Mouse (Mus musculus) erythroblast, adult 5-6 weeks (primary cell): ENCODE data around the gene Smarcc1. TPM values are rescaled to one million over a fixed set of nuclear protein-coding genes. Genes with fewer than 3 reads are reported as not detected.

ENCODE experiments used
- ATAC-seq: replicated peaks from 2 replicates; pipeline ENCODE4 v1.8.0; 2016; ENCODE audit warnings: moderate number of reproducible peaks, mild to moderate bottlenecking, moderate TSS enrichment, inconsistent platforms; ENCODE audit not compliant: poor library complexity, low FRiP score, severe bottlenecking
- total RNA-seq, 2 experiments: library from RNA; stranded (forward) in 1 of 2; stranded (reverse) in 1 of 2; fragments of 150-400 nt in 1 of 2; fragments of 200-764, 138-1000 nt in 1 of 2; gene quantifications; 2 replicates each; pipeline versions ENCODE4 v1.2.3 to v1.2.4; 2015 to 2017; ENCODE audit warnings: low replicate concordance in 2 of 2

Smarcc1 gene
- total RNA-seq, 2 experiments from 2014 or later: 17.6 to 33.6 TPM

DNA sequence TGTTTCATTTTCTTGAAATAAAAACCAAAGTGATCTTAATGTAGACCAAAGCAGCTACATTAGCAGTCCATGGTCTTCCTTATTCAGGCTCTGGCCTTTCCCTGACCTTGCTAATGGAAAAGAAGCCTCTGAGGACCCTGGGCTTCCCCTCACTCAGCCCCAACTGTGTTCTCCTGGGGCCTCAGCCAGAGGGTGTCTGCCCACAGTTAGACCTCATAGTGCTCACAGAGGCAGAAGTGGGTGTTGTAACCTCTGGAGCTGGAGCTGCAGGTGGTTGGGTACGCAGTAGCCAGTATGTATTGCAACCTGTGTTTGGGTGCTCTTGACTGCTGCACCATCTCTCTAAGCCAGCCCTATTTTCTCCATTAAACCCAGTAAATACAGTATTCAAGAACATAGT lies 111.6 kb downstream of the Smarcc1 start:
- ATAC-seq: no peak

DNA sequence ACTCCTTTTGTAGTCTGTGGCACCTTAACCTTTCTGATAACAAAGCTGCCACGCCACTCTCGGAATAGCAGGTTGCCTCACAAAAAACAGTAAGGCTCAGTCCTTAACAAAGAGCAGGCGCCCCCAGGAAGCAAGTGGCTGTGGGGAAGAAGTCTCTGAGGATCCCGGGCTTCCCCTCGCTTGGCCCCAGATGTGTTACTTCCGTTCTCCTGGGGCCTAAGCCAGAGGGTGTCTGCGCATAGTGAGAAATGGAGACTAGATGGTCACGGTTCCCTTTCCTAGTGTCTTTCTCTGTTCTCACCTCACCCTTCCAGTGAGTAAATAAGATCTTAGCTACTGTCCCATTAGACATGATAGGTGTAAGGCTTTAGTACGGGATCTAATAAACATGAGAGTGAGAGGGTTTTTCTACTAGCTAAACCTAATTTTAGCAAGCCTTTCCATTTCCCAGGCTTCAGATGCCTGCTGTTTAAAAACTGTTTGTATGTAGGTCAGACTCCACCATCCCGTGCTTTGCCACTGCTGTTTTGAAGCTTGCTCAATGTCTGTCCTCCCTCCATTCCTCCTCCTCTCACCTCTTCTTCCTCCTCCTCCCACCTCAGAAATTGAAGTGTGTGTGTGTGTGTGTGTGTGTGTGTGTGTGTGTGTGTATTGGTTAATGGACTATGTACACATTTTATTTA lies 112.2 kb downstream of the Smarcc1 start:
- no peak for ATAC-seq

DNA sequence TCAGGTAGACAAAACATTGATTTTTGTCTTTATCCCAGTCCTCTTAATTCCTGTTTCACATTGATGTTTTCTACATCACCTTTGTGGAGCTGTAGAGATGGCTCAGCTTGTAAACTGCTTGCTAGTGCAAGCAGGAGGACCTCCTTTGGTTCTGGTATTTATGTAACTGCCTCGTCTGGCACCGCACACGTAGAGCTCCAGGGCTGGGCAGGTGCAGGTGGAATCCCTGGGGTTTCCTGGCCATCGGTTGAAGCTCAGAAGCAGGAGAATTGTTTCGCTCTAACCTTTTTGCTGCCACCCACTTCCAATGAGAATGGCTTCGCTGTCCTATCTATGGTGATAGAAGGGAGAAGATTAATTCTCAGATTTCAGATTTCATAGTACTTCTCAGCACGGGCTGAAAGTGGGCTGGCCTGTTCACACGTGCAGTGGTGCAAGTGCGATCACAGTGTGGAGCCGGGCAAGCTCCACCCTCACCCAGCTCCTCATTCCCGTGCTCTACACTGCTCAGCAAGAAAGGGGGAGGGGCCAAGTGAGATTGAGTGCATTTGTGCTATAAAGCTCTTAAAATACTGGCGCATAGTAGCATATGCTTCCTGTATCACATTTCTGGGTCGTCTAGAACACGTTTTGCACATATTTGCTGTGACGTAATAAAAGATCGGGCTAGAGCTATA lies 113.0 kb downstream of the Smarcc1 start:
- ATAC-seq: no peak

DNA sequence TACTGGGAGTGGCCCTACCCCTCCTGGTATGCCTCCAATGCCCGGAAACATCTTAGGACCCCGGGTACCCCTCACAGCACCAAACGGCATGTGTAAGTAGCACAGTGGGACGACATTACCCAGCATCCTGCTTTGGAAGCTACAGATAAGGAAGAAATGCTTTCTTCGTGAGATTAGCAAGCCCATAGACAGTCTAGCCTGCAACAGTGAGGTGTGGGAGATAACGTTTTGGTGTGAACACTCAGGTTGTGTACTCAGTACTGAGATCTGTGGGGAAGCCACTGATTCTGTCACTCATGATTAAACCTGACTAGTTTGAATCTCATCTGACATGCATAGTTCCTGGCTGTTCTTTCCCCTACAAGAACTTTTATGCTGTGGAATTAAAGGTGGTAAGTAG lies 117.5 kb downstream of the Smarcc1 start:
- no peak for ATAC-seq

DNA sequence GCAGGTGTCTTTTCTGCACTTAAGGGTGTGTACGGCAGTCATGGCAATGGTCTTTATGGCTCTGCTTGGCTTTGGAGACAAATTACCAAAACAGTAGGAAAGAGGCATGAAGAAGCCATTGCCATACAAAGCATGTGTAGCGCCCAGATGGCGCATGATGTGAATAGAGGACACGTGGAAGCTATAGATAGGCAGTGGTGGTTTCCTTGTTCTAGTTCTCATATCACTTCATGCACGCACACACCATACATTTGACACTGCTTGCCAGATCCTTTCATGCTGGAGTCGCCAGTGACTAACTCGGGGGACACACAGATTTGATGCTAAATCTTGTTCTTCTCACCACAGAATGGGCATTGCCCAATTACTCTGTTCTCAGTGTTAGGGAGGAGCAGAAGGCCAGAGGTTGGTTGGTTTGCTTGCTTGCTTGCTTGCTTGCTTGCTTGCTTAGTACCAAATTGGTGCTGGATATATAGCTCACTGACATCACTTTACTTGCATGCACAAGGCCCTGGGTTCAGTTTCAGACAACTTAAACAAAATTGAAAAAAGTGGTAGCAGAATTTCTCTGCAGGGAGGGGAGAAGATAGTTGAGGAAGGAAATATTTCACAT lies 125.8 kb downstream of the Smarcc1 start, which contains the start of gene Cspg5:
Gene Cspg5, plus strand, starts transcription at position 563 of the 613 bp plus-strand sequence.
- ATAC-seq: no peak

DNA sequence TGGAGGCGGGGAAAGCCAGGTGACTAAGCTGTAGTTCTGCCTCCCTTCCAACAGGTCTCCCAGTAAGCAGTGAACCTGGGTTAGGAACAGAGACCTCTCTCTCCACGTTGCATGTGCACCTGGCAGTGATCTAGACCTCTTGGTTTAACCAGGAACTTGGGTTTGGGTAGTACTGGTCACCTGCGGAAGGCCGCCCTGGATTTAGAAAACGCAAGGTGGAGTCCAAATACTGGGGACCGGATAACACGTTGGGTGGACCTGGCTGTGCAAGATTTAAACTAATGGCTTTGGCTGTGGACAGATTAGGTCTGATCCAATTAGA lies 127.0 kb downstream of the Smarcc1 start:
- no peak for ATAC-seq

DNA sequence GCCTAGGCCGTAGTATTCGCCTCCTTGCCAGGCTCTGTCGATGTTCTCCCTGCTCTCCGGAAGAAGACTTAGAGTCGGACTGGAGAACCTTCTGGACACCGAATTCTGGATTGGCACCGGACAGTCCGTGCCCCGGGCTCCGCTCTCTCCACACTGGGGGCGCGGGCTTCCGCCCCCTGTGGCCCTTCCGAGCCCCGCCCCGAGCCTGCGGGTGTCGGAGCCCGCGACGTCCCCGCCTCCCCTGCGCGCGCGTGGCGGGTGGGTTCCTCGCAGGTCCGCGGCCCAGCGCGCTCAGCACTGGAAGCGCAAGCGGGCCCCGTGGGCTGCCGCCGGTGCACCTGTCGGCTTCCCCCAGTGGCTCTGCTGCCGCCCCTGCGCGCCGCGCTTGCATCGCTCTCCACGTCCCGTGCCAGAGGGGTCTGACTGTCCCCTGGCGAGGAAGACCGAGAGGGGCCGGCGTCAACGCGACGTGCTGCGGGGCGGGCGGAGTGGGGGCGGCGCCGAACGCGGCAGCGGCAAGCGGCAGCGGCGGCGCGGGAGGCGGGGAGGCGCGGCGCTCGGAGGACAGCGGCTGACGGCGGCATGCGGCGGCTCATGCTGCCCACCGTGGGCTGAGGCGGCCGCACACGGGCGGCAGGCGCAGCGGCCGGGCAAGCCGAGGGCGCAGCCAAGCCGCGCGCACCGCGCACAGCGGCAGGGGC lies 127.5 kb downstream of the Smarcc1 start:
- ATAC-seq: no peak

DNA sequence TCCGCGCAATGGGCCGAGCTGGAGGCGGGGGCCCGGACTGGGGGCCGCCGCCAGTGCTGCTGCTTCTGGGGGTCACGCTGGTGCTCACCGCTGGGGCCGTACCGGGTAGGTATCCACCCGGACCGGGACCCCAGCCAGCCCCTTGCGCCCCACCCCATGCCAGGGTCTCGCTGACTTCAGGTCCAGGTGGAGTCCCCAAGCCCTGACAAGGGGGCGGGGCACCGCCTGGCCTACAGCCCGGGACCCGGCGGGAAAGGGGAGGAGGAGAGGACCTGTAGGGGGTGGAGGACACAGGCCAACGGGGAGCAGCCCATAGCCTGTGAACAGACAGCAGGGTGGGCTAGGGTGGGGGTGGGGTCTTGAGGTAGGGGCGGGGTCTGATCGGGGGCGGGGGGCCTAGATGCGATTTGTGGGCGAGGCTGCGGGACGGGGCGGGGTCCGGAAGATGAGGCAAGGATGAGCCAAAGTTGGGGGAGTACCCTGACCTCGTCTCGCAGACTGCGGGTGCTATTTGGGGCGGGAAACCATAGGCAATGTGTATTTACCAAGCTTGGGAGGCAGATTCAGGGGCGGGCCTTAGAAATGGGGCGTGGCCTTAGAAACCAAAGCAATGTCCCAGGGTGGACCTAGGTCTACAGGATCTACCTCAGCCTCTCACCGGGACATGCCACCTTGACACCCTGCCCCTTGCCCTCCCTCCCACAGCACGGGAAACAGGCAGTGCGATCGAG lies 128.2 kb downstream of the Smarcc1 start:
- no peak for ATAC-seq

DNA sequence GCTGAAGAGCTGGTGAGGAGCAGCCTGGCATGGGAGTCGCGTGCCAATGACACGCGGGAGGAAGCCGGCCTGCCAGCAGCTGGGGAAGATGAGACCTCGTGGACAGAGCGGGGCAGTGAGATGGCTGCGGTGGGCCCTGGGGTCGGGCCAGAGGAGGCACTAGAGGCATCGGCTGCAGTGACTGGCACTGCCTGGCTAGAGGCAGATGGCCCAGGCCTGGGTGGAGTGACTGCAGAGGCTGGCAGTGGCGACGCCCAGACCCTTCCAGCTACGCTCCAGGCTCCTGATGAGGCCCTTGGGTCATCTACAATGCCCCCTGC lies 128.8 kb downstream of the Smarcc1 start:
- no peak for ATAC-seq

DNA sequence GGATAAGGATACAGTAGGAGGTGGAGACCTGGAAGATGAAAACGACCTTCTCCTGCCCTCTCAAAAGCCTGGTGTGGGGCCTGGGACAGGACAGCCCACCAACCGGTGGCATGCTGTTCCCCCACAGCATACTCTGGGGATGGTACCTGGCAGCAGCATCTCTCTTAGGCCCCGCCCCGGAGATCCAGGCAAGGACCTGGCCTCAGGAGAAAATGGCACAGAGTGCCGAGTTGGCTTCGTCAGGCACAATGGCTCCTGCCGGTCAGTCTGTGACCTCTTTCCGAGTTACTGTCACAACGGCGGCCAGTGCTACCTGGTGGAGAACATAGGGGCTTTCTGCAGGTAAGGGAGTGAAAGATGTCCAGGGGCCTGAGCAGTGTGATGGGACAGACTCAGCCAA lies 129.5 kb downstream of the Smarcc1 start:
- no peak for ATAC-seq

DNA sequence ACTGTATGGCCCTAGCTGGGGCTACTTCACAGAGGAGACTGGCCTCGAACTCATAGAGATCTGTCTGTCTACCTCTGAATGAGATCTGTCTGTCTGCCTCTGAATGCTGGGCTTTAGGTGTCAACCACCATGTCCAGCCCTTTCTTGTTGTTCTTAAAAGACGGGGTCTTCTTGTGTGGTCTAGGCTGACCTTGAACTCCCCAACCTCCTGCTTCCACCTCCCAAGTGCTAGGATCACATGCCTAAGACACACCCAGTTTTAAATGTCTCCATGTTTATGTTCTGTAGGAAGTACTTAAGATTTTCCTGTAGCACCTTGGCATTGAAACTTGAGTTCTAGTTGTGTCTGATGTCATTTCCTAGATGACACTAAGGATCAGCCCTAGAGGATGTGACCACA lies 131.4 kb downstream of the Smarcc1 start:
- ATAC-seq: no peak

DNA sequence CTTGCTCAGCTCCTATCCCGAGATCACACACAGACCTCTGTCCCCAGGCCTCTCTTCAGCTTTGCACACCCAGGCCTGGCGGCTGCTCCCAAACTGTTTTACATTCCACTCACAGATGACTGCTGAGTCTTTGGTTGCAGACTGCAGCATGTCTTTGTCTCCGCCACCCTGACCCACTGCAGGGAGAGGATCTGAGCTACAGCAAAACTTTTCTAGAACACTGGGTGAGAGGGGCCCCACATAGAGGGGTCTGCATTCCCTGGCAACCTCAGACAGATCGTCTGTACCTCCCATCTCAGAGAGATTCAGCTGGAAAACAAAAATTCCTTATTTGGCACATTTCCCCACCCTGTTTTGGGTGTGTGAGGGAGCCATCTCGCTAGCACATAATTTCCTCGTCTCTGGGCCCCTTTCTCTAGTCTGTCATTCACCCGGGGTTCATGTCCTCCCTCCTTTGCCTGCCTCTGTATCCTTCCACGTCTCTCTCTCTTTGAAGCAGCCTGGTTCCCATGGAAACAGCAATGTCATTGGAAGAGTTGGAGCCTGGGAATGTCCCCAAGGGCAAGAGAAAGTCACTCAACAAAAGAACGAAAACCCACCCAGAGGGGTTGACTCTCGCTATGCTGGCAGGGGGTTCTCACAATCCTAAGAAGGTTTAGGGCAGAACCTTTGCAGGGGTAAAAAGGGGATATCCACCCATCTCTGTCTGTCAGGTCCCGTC lies 132.5 kb downstream of the Smarcc1 start:
- ATAC-seq: no peak

DNA sequence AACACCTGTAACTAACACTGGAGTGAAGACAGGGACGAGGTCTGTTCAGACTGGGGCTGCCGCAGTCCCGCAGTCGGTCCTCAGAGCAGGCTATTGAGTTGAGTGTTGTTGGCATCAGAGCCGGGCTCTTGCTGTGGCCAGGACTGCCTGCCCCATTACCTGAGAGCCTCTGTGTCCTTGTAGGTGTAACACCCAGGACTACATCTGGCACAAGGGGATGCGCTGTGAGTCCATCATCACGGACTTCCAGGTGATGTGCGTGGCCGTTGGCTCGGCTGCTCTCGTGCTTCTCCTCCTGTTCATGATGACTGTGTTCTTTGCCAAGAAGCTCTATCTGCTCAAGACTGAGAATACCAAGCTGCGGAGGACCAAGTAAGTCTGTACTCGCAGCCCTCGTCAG lies 133.3 kb downstream of the Smarcc1 start:
- no peak for ATAC-seq

DNA sequence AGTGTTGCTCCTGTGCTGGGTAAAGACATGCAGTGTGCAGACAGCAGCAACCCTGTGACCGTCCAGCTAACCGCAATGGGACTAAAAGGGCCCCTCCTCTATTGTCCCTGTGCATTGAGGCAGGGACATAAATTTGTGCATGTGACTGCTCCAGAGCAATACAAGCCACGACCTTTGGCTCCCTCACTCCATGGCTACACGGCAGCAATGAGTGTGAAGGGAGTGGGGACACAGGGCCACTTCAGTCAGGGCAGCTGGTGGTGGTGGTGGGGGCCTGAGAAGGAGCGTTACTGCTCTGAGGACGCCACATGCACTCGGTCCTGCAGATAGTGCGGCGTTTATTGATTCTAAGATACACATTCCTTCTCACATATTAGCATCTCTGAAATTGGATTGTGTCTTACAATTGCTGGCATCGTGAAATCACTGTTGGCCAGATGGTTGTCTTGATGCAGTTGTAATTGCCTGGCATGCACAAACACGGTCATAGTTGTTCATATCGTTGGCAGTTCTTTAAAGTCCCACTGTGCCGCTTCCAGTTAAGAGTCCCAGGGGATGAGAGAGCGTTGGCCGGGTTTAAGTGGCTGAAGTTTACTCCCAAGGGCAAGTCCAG lies 138.0 kb downstream of the Smarcc1 start:
- no peak for ATAC-seq

DNA sequence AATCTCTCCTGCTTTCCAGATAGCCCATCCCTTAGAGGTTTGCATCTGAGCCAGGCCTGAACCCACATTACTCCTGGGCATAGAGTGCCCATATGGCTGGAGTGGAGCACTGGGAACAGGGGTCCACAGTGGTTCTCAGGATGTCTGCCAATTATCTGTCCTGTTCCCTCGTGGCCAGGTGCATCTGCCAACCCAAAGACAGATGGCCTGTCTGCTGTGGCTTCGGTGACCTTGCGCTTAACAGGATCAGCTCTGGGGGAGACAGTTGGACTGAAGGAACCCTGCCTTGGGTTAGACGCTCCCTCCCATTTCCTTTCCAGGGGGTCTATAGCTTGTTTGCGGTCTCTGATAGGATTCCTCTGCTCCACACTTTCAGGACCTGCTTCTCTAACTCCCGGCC lies 141.1 kb downstream of the Smarcc1 start:
- ATAC-seq: no peak

DNA sequence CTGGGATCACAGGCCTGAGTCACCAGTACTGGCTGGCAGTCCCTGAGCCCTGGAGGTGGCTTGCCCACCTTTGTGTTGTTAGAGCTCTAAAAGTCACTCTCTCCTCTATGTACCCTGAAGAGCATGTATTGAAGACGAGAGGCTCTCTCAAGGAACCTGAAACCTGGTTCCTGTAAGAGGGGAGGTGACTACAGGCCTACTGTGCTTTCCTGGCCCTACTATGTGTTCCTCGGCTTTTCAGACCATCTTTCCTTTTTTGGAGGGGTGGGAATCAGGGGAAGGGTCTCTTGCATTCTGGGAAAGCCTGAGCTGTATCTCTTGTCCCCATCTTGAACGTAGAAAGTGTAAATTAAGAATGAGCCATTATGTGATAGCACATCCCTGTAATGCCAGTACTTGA lies 141.6 kb downstream of the Smarcc1 start:
- ATAC-seq: no peak

DNA sequence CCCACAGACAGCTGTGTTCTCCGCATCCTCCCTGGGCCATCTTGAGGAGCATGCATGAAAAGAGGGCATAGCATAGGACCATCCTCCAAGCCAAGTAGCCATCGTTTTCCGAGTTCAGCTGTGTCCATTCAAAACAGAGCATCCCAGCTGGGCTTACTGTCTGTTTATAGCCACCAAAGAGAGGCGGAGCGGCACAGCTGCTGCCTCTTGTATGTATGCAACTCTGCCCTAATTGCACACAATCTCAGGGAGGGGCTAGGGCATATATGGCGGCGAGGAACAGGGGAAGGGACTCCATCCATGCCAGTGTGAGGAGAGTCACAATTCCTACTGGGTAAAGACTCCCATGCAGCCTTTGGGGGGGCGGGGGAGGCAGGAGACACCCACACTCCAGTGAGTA lies 145.7 kb downstream of the Smarcc1 start:
- no peak for ATAC-seq

DNA sequence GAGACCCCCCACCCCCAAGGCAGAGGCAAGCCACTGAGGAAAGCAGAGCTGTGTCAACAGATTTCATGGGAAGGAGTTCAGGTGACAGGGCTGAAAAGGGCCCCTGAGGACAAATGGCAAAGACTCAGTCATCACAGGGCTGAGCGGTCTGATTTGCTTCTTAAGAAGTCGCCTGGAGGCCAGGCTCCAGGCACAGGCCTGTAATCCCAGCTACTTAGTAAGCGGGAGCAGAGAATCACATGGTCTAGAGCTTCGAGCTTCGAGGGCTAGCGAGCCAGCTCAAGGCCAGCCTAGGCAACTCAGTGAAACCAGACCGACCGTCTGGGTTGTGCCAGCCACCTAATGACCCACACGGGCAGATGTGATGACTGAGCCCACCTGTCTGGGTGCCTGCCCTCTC lies 147.5 kb downstream of the Smarcc1 start:
- ATAC-seq: no peak

DNA sequence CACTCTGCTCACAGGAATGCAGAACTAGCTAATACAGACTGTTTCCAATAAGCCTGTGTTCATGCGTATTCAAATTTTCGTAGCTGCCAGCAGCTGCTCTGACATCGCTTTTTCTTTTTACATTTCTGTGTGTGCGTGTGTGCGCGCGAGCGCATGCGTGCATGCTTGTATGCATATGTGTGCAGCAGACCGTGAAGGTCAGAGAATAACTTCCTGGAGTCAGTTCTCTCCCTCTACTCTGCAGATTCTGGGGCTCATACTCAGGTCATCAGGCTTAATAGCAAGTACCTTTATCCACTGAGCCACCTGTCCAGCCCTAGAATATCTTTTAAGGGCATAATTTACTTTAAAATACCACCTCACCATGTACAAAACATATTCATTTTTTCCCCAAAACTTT lies 150.9 kb downstream of the Smarcc1 start:
- ATAC-seq: no peak
